Mouse (Mus musculus): ENCODE results near the gene Gas2l1.

GRCm38 (mm10) chr11:5062326-5062725 is 2.8 kb downstream of the Gas2l1 start:
- TF ChIP-seq CTCF (IDR thresholded peaks at IDR 0.05; ENCODE audit: low read depth) (no peak), EP300 (IDR thresholded peaks at IDR 0.05; ENCODE audit: low read depth) (no peak)
